Mouse (Mus musculus) heart, adult 2 months (tissue): Measurements from ENCODE around the gene Rreb1.

ENCODE experiments used
- EP300 ChIP-seq: fragments of 200-500 bp; IDR thresholded peaks from 2 replicates; pipeline ENCODE4 v1.6.1; 2011; ENCODE audit warnings: low read depth, low read length, control low read depth; ENCODE audit not compliant: insufficient read depth
- POLR2A ChIP-seq: fragments of 200-500 bp; IDR thresholded peaks from 2 replicates; pipeline ENCODE4 v1.6.1; 2011; ENCODE audit warnings: mild to moderate bottlenecking, low read depth, low read length, control low read depth; ENCODE audit not compliant: insufficient read depth

DNA sequence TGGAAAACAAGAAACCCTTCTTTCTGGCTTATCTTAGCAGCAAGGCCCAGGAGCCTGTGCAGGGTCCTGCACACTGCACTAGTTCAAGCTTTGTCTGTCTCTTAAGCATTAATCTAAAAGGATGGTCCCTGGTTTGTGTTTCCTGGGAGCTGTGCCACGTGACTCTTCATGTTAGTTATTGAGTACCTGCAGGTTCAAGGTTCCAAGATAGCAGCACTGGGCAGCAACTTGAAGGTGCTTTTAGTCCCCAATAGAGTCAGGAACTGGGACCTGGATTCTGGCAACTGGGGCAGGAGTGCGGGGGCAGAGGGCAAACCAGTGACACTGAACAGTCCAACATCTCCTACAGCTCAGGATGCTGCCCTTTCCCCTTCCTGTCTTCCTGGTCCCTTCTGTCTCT lies 162.0 kb downstream of the Rreb1 start:
- TF ChIP-seq POLR2A: no peak
- TF ChIP-seq EP300: no peak
